26 mouse cellular contexts compared by ENCODE assay signal in the genomic region with DNA sequence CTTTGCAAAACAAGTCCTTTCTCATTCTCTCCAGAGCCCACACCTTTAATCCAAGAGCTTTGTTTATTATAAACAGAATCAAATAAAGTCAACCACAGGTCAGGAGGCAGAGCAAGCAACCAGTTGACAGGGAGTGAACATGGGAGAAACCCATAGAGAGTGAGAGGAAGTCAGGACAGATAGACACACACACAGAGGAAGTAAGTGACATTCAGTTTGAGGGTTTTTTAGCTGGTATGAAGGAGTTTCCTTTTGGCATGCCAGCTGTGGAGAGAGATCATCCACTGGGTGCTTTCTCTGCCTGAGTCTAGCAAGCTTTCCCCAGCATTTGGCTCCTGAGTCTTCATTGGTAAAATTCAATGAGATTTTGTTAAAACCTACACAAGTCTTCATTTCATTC. TPM values are rescaled to one million over a fixed set of nuclear protein-coding genes. Genes with fewer than 3 reads are reported as not detected.
DNase-seq lines count a peak whose midpoint lies in the region; ATAC-seq and TF ChIP-seq lines count a peak whose summit lies in the region.
"Had no signal": no experiment of that assay in that cellular context is flagged by ENCODE, and none has a peak within 500 bp of the region (broad histone marks: within the 10 kb centered on the region; RNA-seq: fewer than 3 reads in every experiment).

No protein-coding gene starts in this region.

- H3K4me3 ChIP-seq in liver, embryonic 12.5 days = no peak overlapping the region
- no peak overlapping the region for H3K4me3 ChIP-seq in liver, postnatal 0 days (ENCODE audit: low read depth, low read length)
- H3K4me3 ChIP-seq in neural tube, embryonic 15.5 days (replicated peaks) = no peak overlapping the region
- H3K4me3 ChIP-seq: embryonic facial prominence, embryonic 13.5 days; embryonic facial prominence, embryonic 15.5 days; erythroblast, embryonic 14.5 days; forebrain, embryonic 10.5 days; forebrain, embryonic 12.5 days had no signal

- H3K27ac ChIP-seq in liver, embryonic 12.5 days = peak overlapping the region; percentile 37
- H3K27ac ChIP-seq in liver, postnatal 0 days (ENCODE audit: low read depth) = no peak overlapping the region
- no peak overlapping the region for H3K27ac ChIP-seq in neural tube, embryonic 15.5 days (replicated peaks)
- H3K27ac ChIP-seq: embryonic facial prominence, embryonic 13.5 days; embryonic facial prominence, embryonic 15.5 days; forebrain, embryonic 10.5 days; forebrain, embryonic 12.5 days had no signal

- DNase-seq in liver, postnatal 0 days = no peak
- DNase-seq in 416B (ENCODE audit: low read depth) = peak; percentile 47
- peak; percentile 56 for DNase-seq in MEL-GATA-1-ER (ENCODE audit: extremely low read depth, low read depth)
- DNase-seq in embryo, embryonic 11 days = no peak
- DNase-seq: adrenal gland, postnatal 10 days; adrenal gland, postnatal 25 days; cerebellum, adult 11 months; cerebellum, adult 18-20 months; cerebellum, adult 8-10 months; cerebellum, adult 9-11 months; cerebellum, postnatal 14 days; cerebellum, postnatal 36 days had no signal

- no peak for ATAC-seq in liver, embryonic 12.5 days
- no peak for ATAC-seq in liver, postnatal 0 days
- ATAC-seq in neural tube, embryonic 15.5 days (ENCODE audit: low FRiP score) = no peak
- ATAC-seq: forebrain, embryonic 14.5 days; forebrain, embryonic 16.5 days had no signal

- no peaks in the 10 kb centered on the region for H3K9me3 ChIP-seq in liver, embryonic 12.5 days (replicated peaks)
- no peaks in the 10 kb centered on the region for H3K9me3 ChIP-seq in liver, postnatal 0 days (ENCODE audit: low read length)
- H3K9me3 ChIP-seq in neural tube, embryonic 15.5 days (replicated peaks) = no peaks in the 10 kb centered on the region
- H3K9me3 ChIP-seq: embryonic facial prominence, embryonic 13.5 days; embryonic facial prominence, embryonic 15.5 days; forebrain, embryonic 10.5 days; forebrain, embryonic 12.5 days had no signal

- H3K27me3 ChIP-seq in liver, embryonic 12.5 days (replicated peaks) = 0 out of 2 replicates have a peak, but pooled peaks cover 3% of the 10 kb centered on the region
- H3K27me3 ChIP-seq in liver, postnatal 0 days (ENCODE audit: insufficient read depth, low read length) = no peaks in the 10 kb centered on the region
- H3K27me3 ChIP-seq in neural tube, embryonic 15.5 days (replicated peaks) = no peaks in the 10 kb centered on the region
- H3K27me3 ChIP-seq: embryonic facial prominence, embryonic 13.5 days; embryonic facial prominence, embryonic 15.5 days; forebrain, embryonic 12.5 days had no signal

- no peak overlapping the region for H3K4me2 ChIP-seq in liver, embryonic 12.5 days
- H3K4me2 ChIP-seq in liver, postnatal 0 days (ENCODE audit: low read depth, low read length) = no peak overlapping the region
- no peak overlapping the region for H3K4me2 ChIP-seq in neural tube, embryonic 15.5 days
- H3K4me2 ChIP-seq: embryonic facial prominence, embryonic 13.5 days; embryonic facial prominence, embryonic 15.5 days; forebrain, embryonic 12.5 days had no signal

- H3K36me3 ChIP-seq in liver, embryonic 12.5 days = no peaks in the 10 kb centered on the region
- H3K36me3 ChIP-seq in liver, postnatal 0 days (replicated peaks; ENCODE audit: insufficient read depth, low read length) = no peaks in the 10 kb centered on the region
- H3K36me3 ChIP-seq in neural tube, embryonic 15.5 days = no peaks in the 10 kb centered on the region
- H3K36me3 ChIP-seq: embryonic facial prominence, embryonic 13.5 days; embryonic facial prominence, embryonic 15.5 days; forebrain, embryonic 10.5 days; forebrain, embryonic 12.5 days had no signal

- H3K9ac ChIP-seq in liver, embryonic 12.5 days = no peak overlapping the region
- H3K9ac ChIP-seq in liver, postnatal 0 days (replicated peaks) = no peak overlapping the region
- no peak overlapping the region for H3K9ac ChIP-seq in neural tube, embryonic 15.5 days (replicated peaks)
- H3K9ac ChIP-seq: embryonic facial prominence, embryonic 13.5 days; embryonic facial prominence, embryonic 15.5 days; forebrain, embryonic 12.5 days had no signal

- peaks cover 20% of the 10 kb centered on the region for H3K4me1 ChIP-seq in liver, embryonic 12.5 days
- H3K4me1 ChIP-seq in liver, postnatal 0 days (ENCODE audit: insufficient read depth) = peaks cover 17% of the 10 kb centered on the region
- H3K4me1 ChIP-seq in neural tube, embryonic 15.5 days = peaks cover 8% of the 10 kb centered on the region

- TF ChIP-seq EP300 in liver, postnatal 0 days (IDR thresholded peaks at IDR 0.05; ENCODE audit: low read depth) = no peak

- no peak for TF ChIP-seq CTCF in liver, postnatal 0 days (IDR thresholded peaks at IDR 0.05; ENCODE audit: low read depth)

RNA-seq across cellular contexts. Expression of a gene that starts 5.1 kb away (rescaled TPM):
- 284 and 291 TPM in 2 replicates for polyA plus RNA-seq in liver, embryonic 12.5 days (2016; fragmentation: Nextera tagmentation; extraction: Ambion mirVana)
- 75.8 and 82.2 TPM in 2 replicates for polyA plus RNA-seq in liver, postnatal 0 days (2015; fragmentation: Nextera tagmentation; extraction: Ambion mirVana)
- polyA plus RNA-seq in neural tube, embryonic 15.5 days (2015; fragmentation: Nextera tagmentation; extraction: Ambion mirVana) = 437 and 499 TPM in 2 replicates

RNA-seq across cellular contexts. Expression of a gene that starts 6.0 kb away (rescaled TPM):
- 0.06 TPM in 1 of 2 replicates, not detected in the other for polyA plus RNA-seq in liver, embryonic 12.5 days (2016; fragmentation: Nextera tagmentation; extraction: Ambion mirVana)
- not detected in 2 replicates for polyA plus RNA-seq in liver, postnatal 0 days (2015; fragmentation: Nextera tagmentation; extraction: Ambion mirVana)
- not detected in 2 replicates for polyA plus RNA-seq in neural tube, embryonic 15.5 days (2015; fragmentation: Nextera tagmentation; extraction: Ambion mirVana)
- polyA plus RNA-seq: adrenal gland, adult 2 months; cortical plate, adult 2 months; embryonic facial prominence, embryonic 11.5 days; embryonic facial prominence, embryonic 13.5 days; embryonic facial prominence, embryonic 15.5 days; erythroblast, embryonic 14.5 days; forebrain, embryonic 10.5 days; forebrain, embryonic 12.5 days; forebrain, embryonic 14.5 days; forebrain, embryonic 16.5 days had no signal

RNA-seq across cellular contexts. Expression of a gene that starts 13.8 kb away (rescaled TPM):
- polyA plus RNA-seq in liver, embryonic 12.5 days (2016; fragmentation: Nextera tagmentation; extraction: Ambion mirVana) = 7.7 and 8.8 TPM in 2 replicates
- 2.4 and 2.5 TPM in 2 replicates for polyA plus RNA-seq in liver, postnatal 0 days (2015; fragmentation: Nextera tagmentation; extraction: Ambion mirVana)
- polyA plus RNA-seq in neural tube, embryonic 15.5 days (2015; fragmentation: Nextera tagmentation; extraction: Ambion mirVana) = 93.2 and 114 TPM in 2 replicates

RNA-seq across cellular contexts. Expression of a gene that starts 29.1 kb away (rescaled TPM):
- polyA plus RNA-seq in liver, embryonic 12.5 days (2016; fragmentation: Nextera tagmentation; extraction: Ambion mirVana) = 162 and 171 TPM in 2 replicates
- 18.6 and 27.8 TPM in 2 replicates for polyA plus RNA-seq in liver, postnatal 0 days (2015; fragmentation: Nextera tagmentation; extraction: Ambion mirVana)
- 0.06 and 1.4 TPM in 2 replicates for polyA plus RNA-seq in neural tube, embryonic 15.5 days (2015; fragmentation: Nextera tagmentation; extraction: Ambion mirVana)
- polyA plus RNA-seq: C2C12; embryonic facial prominence, embryonic 13.5 days; frontal cortex, adult 2 months had no signal

RNA-seq across cellular contexts. Expression of a gene that starts 53.1 kb away (rescaled TPM):
- 0.81 and 0.86 TPM in 2 replicates for polyA plus RNA-seq in liver, embryonic 12.5 days (2016; fragmentation: Nextera tagmentation; extraction: Ambion mirVana)
- polyA plus RNA-seq in liver, postnatal 0 days (2015; fragmentation: Nextera tagmentation; extraction: Ambion mirVana) = 0.19 and 0.49 TPM in 2 replicates
- 44.8 and 59.3 TPM in 2 replicates for polyA plus RNA-seq in neural tube, embryonic 15.5 days (2015; fragmentation: Nextera tagmentation; extraction: Ambion mirVana)

Comparison
In these comparisons a context has a peak if more than half of its experiments do, and no peak if none do; other contexts are left out.
1. DNase-seq: peak in 416B (single experiment) and MEL-GATA-1-ER (single experiment); none in liver, postnatal 0 days (single experiment) and embryo, embryonic 11 days (single experiment).